Mouse (Mus musculus) neural tube, embryonic 11.5 days (tissue): Measurements from ENCODE around the gene Fuom. TPM values are rescaled to one million over a fixed set of nuclear protein-coding genes. Genes with fewer than 3 reads are reported as not detected.

Experiments used
- ATAC-seq: fragments of 200-750 bp; cut with Nextera tagmentation; 2 replicates; pipeline ENCODE4 v1.8.0; 2017; ENCODE audit warnings: moderate number of reproducible peaks, mild to moderate bottlenecking, moderate TSS enrichment, moderate library complexity; ENCODE audit not compliant: insufficient read depth, low FRiP score, low TSS enrichment
- DNase-seq: peaks from one replicate; pipeline ENCODE4 v3.0.0-alpha.2; 2015; ENCODE audit warnings: low spot score
- H3K27ac ChIP-seq: fragments of 300-500 bp; sonication (generic); 2 replicates; pipeline ENCODE4 v1.5.1; 2014; ENCODE audit warnings: low read depth, mild to moderate bottlenecking, low read length
- H3K27me3 ChIP-seq: fragments of 300-500 bp; sonication (generic); 2 replicates; pipeline ENCODE4 v1.6.1; 2014; ENCODE audit warnings: mild to moderate bottlenecking, low read length, mixed read lengths; ENCODE audit not compliant: control insufficient read depth, insufficient read depth
- H3K36me3 ChIP-seq: fragments of 300-500 bp; sonication (generic); 2 replicates; pipeline ENCODE4 v1.6.1; 2014; ENCODE audit warnings: mild to moderate bottlenecking, low read length, moderate library complexity, mixed read lengths; ENCODE audit not compliant: control insufficient read depth, insufficient read depth
- H3K4me1 ChIP-seq: fragments of 300-500 bp; sonication (generic); 2 replicates; pipeline ENCODE4 v1.6.1; 2014; ENCODE audit warnings: low read length, mixed read lengths; ENCODE audit not compliant: control insufficient read depth, insufficient read depth
- H3K4me2 ChIP-seq: fragments of 300-500 bp; sonication (generic); 2 replicates; pipeline ENCODE4 v1.6.1; 2014; ENCODE audit warnings: low read depth, mild to moderate bottlenecking, moderate library complexity
- H3K4me3 ChIP-seq: fragments of 300-500 bp; sonication (generic); 2 replicates; pipeline ENCODE4 v1.5.1; 2014; ENCODE audit warnings: low read depth, low read length
- H3K9ac ChIP-seq: fragments of 300-500 bp; sonication (generic); 2 replicates; pipeline ENCODE4 v1.6.1; 2014; ENCODE audit warnings: mild to moderate bottlenecking, low read length
- H3K9me3 ChIP-seq: fragments of 300-500 bp; sonication (generic); 2 replicates; pipeline ENCODE4 v1.6.1; 2016; ENCODE audit warnings: low read length; ENCODE audit not compliant: control insufficient read depth
- WGBS: fragments of 180-500 bp; shearing (Covaris S2); extraction: QIAGEN DNeasy Blood & Tissue Kit; methylation state at CpG from one replicate; pipeline ENCODE4 v1.1.7; 2014; 5-methylcytosine and 5-hydroxymethylcytosine counted together
- polyA plus RNA-seq: library from polyadenylated mRNA; unstranded; fragments of >200 nt; fragmentation: Nextera tagmentation; extraction: Ambion mirVana; gene quantifications from 2 replicates; pipeline ENCODE4 v1.2.1, GENCODE M21; 2014

The Fuom gene
- polyA plus RNA-seq, 1 experiment from 2014 or later = 12.8 TPM

- Histone ChIP-seq H3K27me3 (0 out of 2 replicates have a peak, but pooled peaks cover 5% of the 10 kb centered on the region), H3K4me1 (peaks cover 46% of the 10 kb centered on the region), H3K4me3 (peak overlapping the region; percentile 34), H3K4me2 (peak overlapping the region; percentile 67), H3K9ac (peak overlapping the region; percentile 62), H3K27ac (peak overlapping the region; percentile 98), H3K36me3 (no peaks in the 10 kb centered on the region), H3K9me3 (no peaks in the 10 kb centered on the region)
- peak; percentile 94 for DNase-seq
- 2% methylated on average over 53 of the region's 53 CpGs for WGBS
- peak; percentile 75 for ATAC-seq
Observed at GRCm38 (mm10) chr7:140057413-140058407, 44.5 kb downstream of the Fuom start.

DNA sequence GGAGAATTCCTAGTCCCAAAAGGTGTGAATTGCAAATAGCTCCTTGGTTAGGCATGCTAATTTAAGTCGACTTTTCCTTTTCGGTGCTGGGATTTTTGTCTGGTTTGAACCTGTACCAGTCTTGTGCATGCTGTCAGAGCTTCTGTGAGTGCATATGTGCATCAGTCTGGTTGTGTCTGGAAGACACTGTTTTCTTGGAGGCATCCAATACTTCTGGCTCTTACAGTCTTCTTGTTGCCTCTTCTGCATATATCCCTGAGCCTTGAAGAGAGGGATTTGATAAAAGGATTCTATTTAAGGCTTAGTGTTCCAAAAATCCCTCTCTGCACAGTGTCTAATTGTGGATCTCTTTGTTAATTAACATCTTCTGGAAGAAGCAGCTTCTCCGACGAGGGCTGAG lies 48.1 kb downstream of the Fuom start:
- no peak for ATAC-seq
- 82% methylated on average over 4 of the region's 4 CpGs for WGBS
- Histone ChIP-seq H3K9ac (no peak overlapping the region), H3K27ac (no peak overlapping the region), H3K4me3 (no peak overlapping the region), H3K4me1 (peaks cover 26% of the 10 kb centered on the region), H3K36me3 (no peaks in the 10 kb centered on the region), H3K9me3 (no peaks in the 10 kb centered on the region), H3K4me2 (no peak overlapping the region), H3K27me3 (peaks cover 23% of the 10 kb centered on the region)
- no peak for DNase-seq

DNA sequence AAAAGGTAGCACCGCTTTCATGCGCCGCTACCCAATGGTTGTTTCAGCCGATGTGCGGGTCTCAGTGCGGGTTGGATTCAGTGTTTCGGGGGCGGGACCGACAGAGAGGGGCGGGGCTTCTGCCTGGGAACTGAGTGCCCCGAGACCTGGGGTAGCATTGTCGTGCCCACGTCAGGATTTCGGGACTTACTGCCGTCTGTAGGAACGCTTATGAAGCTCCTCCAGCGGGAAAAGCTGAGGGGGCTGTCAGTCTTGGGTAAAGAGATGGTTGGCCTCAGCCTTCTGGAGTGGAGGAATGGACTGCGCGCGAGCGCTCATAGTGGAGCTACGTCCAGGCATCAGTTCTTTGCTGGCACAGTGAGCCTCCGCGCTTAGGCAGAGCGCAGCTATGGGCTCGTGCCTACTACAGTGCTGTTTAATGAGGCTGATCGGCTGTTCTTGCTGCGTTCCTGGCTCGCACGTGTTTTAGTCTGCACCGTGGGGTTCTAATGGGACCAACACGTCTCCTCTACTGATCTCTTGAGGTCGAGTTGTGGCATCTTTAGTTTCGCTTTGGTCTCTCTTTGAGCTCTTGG lies 53.0 kb downstream of the Fuom start:
- H3K27me3 ChIP-seq = peaks cover 60% of the 10 kb centered on the region
- H3K4me2 ChIP-seq = peak overlapping the region; percentile 51
- peak; percentile 84 for DNase-seq
- peaks cover 9% of the 10 kb centered on the region for H3K4me1 ChIP-seq
- H3K36me3 ChIP-seq = no peaks in the 10 kb centered on the region
- H3K9ac ChIP-seq = peak overlapping the region; percentile 70
- ATAC-seq = peak; percentile 68
- peak overlapping the region; percentile 59 for H3K4me3 ChIP-seq
- under 1% methylated on average over 34 of the region's 34 CpGs for WGBS
- no peaks in the 10 kb centered on the region for H3K9me3 ChIP-seq
- peak overlapping the region; percentile 67 for H3K27ac ChIP-seq

DNA sequence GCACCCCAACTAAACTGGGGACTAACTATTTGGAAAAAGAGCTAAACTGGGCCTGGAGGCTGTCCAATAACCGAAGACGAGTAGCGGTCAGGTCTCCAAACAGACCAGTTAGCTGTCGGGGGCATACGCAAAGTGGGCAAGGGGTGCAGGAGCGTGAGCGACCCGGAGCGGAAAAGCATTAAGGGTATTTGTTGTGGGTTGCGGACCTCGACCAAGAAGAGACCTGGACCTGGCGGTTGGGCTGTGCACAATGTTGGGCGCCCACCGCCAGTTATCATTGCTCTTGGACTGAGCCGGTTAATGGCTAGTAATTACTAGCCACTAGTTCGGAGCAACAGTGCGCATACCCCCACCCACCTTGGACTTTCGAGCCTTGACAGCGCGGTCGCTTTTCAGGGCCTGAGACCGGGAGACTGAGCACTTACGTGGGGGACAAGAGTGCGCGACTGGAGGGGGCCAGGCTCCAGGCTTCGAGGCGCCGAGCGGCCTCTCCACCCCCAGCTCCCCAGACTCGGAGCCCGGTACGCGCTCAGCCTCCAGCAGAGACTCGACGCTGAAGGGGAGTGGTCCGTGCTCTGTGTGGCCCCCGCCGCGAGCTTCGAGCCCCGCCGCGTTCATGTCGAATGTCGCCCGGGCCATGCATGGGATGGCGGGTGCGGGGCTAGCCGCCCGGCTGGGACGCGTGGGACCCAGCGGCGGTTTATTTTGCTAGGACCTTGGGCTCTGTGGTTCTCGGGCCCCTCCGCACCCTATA lies 53.7 kb downstream of the Fuom start, which contains the start of gene Msx3:
TSS of gene Msx3 (minus strand) at position 729 of the 754 bp plus-strand sequence.
- ATAC-seq = peak; percentile 88

GRCm38 (mm10) chr7:140047811-140048311 lies 54.4 kb downstream of the Fuom start:
- 0 out of 2 replicates have a peak, but pooled peaks have one; percentile 10 for ATAC-seq
- peaks cover 60% of the 10 kb centered on the region for H3K27me3 ChIP-seq
- 1% methylated on average over 33 of the region's 33 CpGs for WGBS
- H3K9ac ChIP-seq = peak overlapping the region; percentile 70
- H3K4me3 ChIP-seq = peak overlapping the region; percentile 59
- no peaks in the 10 kb centered on the region for H3K36me3 ChIP-seq
- DNase-seq = peak; percentile 72
- no peaks in the 10 kb centered on the region for H3K9me3 ChIP-seq
- no peak overlapping the region for H3K27ac ChIP-seq
- H3K4me2 ChIP-seq = peak overlapping the region; percentile 51
- H3K4me1 ChIP-seq = peaks cover 9% of the 10 kb centered on the region

More for the DNA sequence above, 53.7 kb downstream of the Fuom start, which contains the start of gene Msx3:
- 0% methylated on average over 56 of the region's 56 CpGs for WGBS
- peak within 1 kb of the TSS; percentile 67 for H3K27ac ChIP-seq
- DNase-seq = no peak
- H3K4me1 ChIP-seq = peaks cover 9% of the 10 kb centered on the region
- H3K9ac ChIP-seq = peak within 1 kb of the TSS; percentile 70
- no peaks in the 10 kb centered on the region for H3K9me3 ChIP-seq
- peaks cover 60% of the 10 kb centered on the region for H3K27me3 ChIP-seq
- H3K36me3 ChIP-seq = no peaks in the 10 kb centered on the region
- peak within 1 kb of the TSS; percentile 51 for H3K4me2 ChIP-seq
- peak within 1 kb of the TSS; percentile 59 for H3K4me3 ChIP-seq

Other genes starting within 250 kb of the Fuom start
- gene Kndc1, start 207.7 kb downstream of the Fuom start, polyA plus RNA-seq = 1.2 TPM in 2 replicates
- not detected in 2 replicates for gene Utf1, start 158.7 kb downstream of the Fuom start, polyA plus RNA-seq
- 0.51 TPM in 1 of 2 replicates, not detected in the other for gene 6430531B16Rik, start 123.7 kb downstream of the Fuom start, polyA plus RNA-seq
- gene Adam8, start 109.9 kb downstream of the Fuom start, polyA plus RNA-seq = 2.0 and 3.0 TPM in 2 replicates
- 39.6 and 47.7 TPM in 2 replicates for gene Zfp511, start 66.0 kb downstream of the Fuom start, polyA plus RNA-seq
- gene Tubgcp2, start 65.8 kb downstream of the Fuom start, polyA plus RNA-seq = 73.9 and 83.4 TPM in 2 replicates
- gene Msx3, start 53.4 kb downstream of the Fuom start, polyA plus RNA-seq = 93.7 and 103 TPM in 2 replicates
- gene Caly, start 19.9 kb downstream of the Fuom start, polyA plus RNA-seq = 9.4 and 11.4 TPM in 2 replicates
- not detected in 2 replicates for gene Prap1, start 9.0 kb downstream of the Fuom start, polyA plus RNA-seq
- 15.6 and 16.1 TPM in 2 replicates for gene Paox, start 13.4 kb upstream of the Fuom start, polyA plus RNA-seq
- gene Echs1, start 14.0 kb upstream of the Fuom start, polyA plus RNA-seq = 160 and 162 TPM in 2 replicates
- 19.5 and 21.7 TPM in 2 replicates for gene Mtg1, start 35.1 kb upstream of the Fuom start, polyA plus RNA-seq
- gene Sprn, start 52.4 kb upstream of the Fuom start, polyA plus RNA-seq = 0.72 and 1.2 TPM in 2 replicates
- gene Olfr522, start 62.3 kb upstream of the Fuom start, polyA plus RNA-seq = not detected in 2 replicates
- gene Olfr523, start 70.8 kb upstream of the Fuom start, polyA plus RNA-seq = not detected in 2 replicates
- not detected in 2 replicates for gene Olfr524, start 103.5 kb upstream of the Fuom start, polyA plus RNA-seq
- gene Cd163l1, start 115.8 kb upstream of the Fuom start, polyA plus RNA-seq = not detected in 2 replicates
- not detected in 2 replicates for gene 5830411N06Rik, start 144.8 kb upstream of the Fuom start, polyA plus RNA-seq
- gene Olfr525, start 218.4 kb upstream of the Fuom start, polyA plus RNA-seq = not detected in 2 replicates
- gene Olfr527, start 231.6 kb upstream of the Fuom start, polyA plus RNA-seq = not detected in 2 replicates